Mouse (Mus musculus) thymus, adult 18-20 months (tissue): ENCODE results near the gene Bpifb2.

ENCODE experiments used
- DNase-seq, 2 experiments: peaks; one replicate each; pipeline ENCODE4 v3.0.0; 2022; ENCODE audit warnings: mixed read lengths in 2 of 2

Gene Bpifb2

DNA sequence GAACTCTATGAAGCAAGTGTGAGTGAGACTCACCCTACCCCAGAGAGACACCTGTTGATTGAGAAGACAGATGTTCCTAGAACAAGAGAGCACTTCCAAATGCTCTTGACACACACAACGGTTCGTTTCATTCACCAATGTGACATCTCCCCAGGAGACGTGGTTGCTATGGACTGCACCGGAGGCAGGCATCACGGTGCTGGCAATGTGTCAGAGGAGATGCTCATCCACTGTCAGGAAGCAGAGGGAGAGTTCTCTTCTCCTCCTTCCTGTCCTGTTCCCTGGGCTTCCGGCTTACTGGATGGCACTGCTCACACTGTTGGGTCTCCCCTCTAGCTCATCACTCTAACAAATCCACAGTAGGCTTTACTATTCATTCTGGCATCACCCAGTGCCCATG is 58.5 kb downstream of the Bpifb2 start:
- DNase-seq = no peak

GRCm38 (mm10) chr2:153935348-153935747 is 60.5 kb downstream of the Bpifb2 start:
- no peak for DNase-seq

GRCm38 (mm10) chr2:153937843-153938242 is 63.0 kb downstream of the Bpifb2 start, which contains the start of gene Bpifb4:
Bpifb4 (plus strand) TSS chr2:153938212.
- DNase-seq = no peak

DNA sequence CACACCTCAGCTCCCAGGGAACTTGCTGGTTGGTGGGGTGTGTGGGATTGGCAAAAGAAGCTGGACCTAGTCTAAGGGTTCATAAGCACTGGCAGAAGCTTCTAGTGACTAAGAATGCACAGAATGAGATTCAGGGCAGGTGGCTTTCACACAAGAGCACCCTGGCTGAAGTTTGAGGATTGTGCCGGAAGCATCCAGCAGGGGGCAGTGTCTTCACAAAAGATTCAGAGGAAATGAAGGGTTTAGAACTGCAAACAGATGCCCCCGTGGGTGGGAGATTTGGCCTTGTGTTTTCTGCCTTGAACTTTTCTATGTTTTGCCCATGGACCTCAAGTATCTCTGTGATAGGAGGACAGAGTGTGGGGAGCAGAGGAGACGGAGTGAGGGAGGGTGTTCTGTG is 68.7 kb downstream of the Bpifb2 start:
- peak in 1 of 2 experiments; percentile 8 for DNase-seq

DNA sequence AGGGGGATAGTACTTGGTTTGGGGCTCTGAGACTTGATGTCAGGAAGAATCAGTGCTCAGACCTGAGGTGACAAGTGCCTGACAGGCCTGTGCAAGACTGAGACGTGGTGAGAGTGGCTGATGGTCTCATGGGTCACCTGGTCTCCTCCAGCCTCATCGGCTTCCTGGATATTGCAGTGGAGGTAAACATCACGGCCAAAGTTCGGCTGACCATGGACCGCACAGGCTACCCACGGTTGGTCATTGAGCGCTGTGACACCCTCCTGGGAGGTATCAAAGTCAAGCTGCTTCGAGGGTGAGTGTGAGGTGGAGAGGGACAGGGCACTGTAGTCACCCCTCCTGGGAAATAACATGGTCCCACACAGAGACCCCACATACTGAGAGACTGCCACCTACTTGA is 69.7 kb downstream of the Bpifb2 start:
- DNase-seq = no peak
